ENCODE assay signal across 8 mouse cellular contexts in the genomic region with DNA sequence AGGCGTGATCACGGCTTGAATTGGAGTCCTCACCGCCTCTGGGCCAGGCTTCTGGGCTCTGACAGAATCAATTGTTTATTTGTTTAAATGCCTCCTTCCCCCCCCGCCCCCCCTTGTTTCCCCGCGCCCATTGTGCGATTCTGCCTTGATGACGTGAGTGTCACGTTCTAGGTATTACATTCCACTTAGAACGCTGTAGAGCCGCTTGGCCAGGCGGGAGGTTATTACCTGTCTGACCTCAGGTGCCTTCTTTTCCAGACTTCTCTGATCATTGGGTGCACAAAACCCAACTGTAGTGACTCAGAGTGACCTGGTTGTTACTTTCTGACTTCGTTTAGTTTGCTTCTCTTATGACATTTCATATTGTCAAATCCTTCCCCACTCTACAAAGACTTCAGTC. TPM values are rescaled to one million over a fixed set of nuclear protein-coding genes. Genes with fewer than 3 reads are reported as not detected.
DNase-seq lines count a peak whose midpoint lies in the region; ATAC-seq and TF ChIP-seq lines count a peak whose summit lies in the region.

No protein-coding gene starts in this region.

- no peak for TF ChIP-seq CTCF in CH12.LX (conservative IDR thresholded peaks at IDR 0.05 in 1 of 2, IDR thresholded peaks at IDR 0.05 in 1 of 2; ENCODE audit: low read depth in 2 of 2, low read length in 2 of 2)
- TF ChIP-seq CTCF in forebrain, postnatal 0 days (IDR thresholded peaks at IDR 0.05; ENCODE audit: low read depth) = no peak

- no peak for TF ChIP-seq EP300 in CH12.LX (IDR thresholded peaks at IDR 0.05; ENCODE audit: low read length)

- peaks cover 4 to 26% of the 10 kb centered on the region in 2 experiments for H3K4me1 ChIP-seq in CH12.LX (ENCODE audit: control insufficient read depth in 1 of 2, insufficient read depth in 2 of 2)
- H3K4me1 ChIP-seq in forebrain, postnatal 0 days (ENCODE audit: insufficient read depth) = peaks cover 6% of the 10 kb centered on the region
- no peaks in the 10 kb centered on the region for H3K4me1 ChIP-seq in liver, embryonic 11.5 days (replicated peaks; ENCODE audit: control insufficient read depth, insufficient read depth, low read length)
- H3K4me1 ChIP-seq in neural tube, embryonic 12.5 days = peaks cover 6% of the 10 kb centered on the region

- WGBS in forebrain, postnatal 0 days = 2% methylated on average over 13 of the region's 13 CpGs
- WGBS in liver, embryonic 11.5 days = 6% methylated on average over 13 of the region's 13 CpGs
- WGBS in neural tube, embryonic 12.5 days = 3% methylated on average over 13 of the region's 13 CpGs

- dilution Hi-C loops in CH12.LX (cut with MboI; ENCODE audit: extremely low pct_ligation_motif_present, extremely low pct_unique_long_range_greater_than_20kb, low sequenced_read_pairs) = no loop called here

- in situ Hi-C loops in CH12.LX (cut with MboI; ENCODE audit: low pct_ligation_motif_present, low pct_unique_long_range_greater_than_20kb, low sequenced_read_pairs) = no loop called here

- peaks cover 5% of the 10 kb centered on the region for H3K9me3 ChIP-seq in CH12.LX (replicated peaks; ENCODE audit: low read length)
- H3K9me3 ChIP-seq in forebrain, postnatal 0 days (ENCODE audit: low read length) = no peaks in the 10 kb centered on the region
- no peaks in the 10 kb centered on the region for H3K9me3 ChIP-seq in liver, embryonic 11.5 days (ENCODE audit: control insufficient read depth, low read length)
- H3K9me3 ChIP-seq in neural tube, embryonic 12.5 days = no peaks in the 10 kb centered on the region

- H3K27me3 ChIP-seq in CH12.LX (replicated peaks) = no peaks in the 10 kb centered on the region
- H3K27me3 ChIP-seq in forebrain, postnatal 0 days (ENCODE audit: insufficient read depth, low read length) = no peaks in the 10 kb centered on the region
- H3K27me3 ChIP-seq in liver, embryonic 11.5 days (replicated peaks; ENCODE audit: control insufficient read depth, insufficient read depth, low read length) = no peaks in the 10 kb centered on the region
- no peaks in the 10 kb centered on the region for H3K27me3 ChIP-seq in neural tube, embryonic 12.5 days (replicated peaks)

- H3K9ac ChIP-seq in CH12.LX (ENCODE audit: insufficient read depth, low read depth) = peak overlapping the region; percentile 84
- H3K9ac ChIP-seq in forebrain, postnatal 0 days = peak overlapping the region; percentile 97
- H3K9ac ChIP-seq in liver, embryonic 11.5 days (ENCODE audit: low read depth, low read length) = peak overlapping the region; percentile 86
- peak overlapping the region; percentile 66 for H3K9ac ChIP-seq in neural tube, embryonic 12.5 days

- peak overlapping the region; percentile 87 for H3K4me2 ChIP-seq in CH12.LX (ENCODE audit: insufficient read depth, low read depth, poor library complexity, severe bottlenecking)
- H3K4me2 ChIP-seq in forebrain, postnatal 0 days (ENCODE audit: low read depth) = peak overlapping the region; percentile 55
- peak overlapping the region; percentile 69 for H3K4me2 ChIP-seq in liver, embryonic 11.5 days
- H3K4me2 ChIP-seq in neural tube, embryonic 12.5 days (replicated peaks) = peak overlapping the region; percentile 70

- no peak; the same call in 1 of the 2 replicates for ATAC-seq in forebrain, postnatal 0 days
- peak; percentile 10 for ATAC-seq in liver, embryonic 11.5 days (replicated peaks; ENCODE audit: low FRiP score)
- peak; percentile 51; the same call in 1 of the 2 replicates for ATAC-seq in neural tube, embryonic 12.5 days (ENCODE audit: low FRiP score, low read depth)

- H3K36me3 ChIP-seq in CH12.LX (replicated peaks in 1 of 2; ENCODE audit: control insufficient read depth in 1 of 2, insufficient read depth in 1 of 2, low read length in 1 of 2) = peaks cover 0 to 5% of the 10 kb centered on the region in 2 experiments
- H3K36me3 ChIP-seq in forebrain, postnatal 0 days (ENCODE audit: insufficient read depth) = no peaks in the 10 kb centered on the region
- H3K36me3 ChIP-seq in liver, embryonic 11.5 days (ENCODE audit: control insufficient read depth, insufficient read depth, low read length) = no peaks in the 10 kb centered on the region
- H3K36me3 ChIP-seq in neural tube, embryonic 12.5 days = no peaks in the 10 kb centered on the region

- no peak for TF ChIP-seq POLR2A in CH12.LX (IDR thresholded peaks at IDR 0.05; ENCODE audit: low read depth, low read length)

- peak; percentile 16 for DNase-seq in adrenal gland, postnatal 36 days
- no peak for DNase-seq in adrenal gland, postnatal 4 days (ENCODE audit: low spot score in 2 of 2)
- DNase-seq in CH12.LX (ENCODE audit: extremely low read depth) = no peak
- no peak for DNase-seq in forebrain, postnatal 0 days
- DNase-seq in liver, embryonic 11.5 days (ENCODE audit: low spot score) = no peak
- DNase-seq in retina, postnatal 1 day = no peak
- no peak for DNase-seq in thymus, postnatal 36 days

- peaks cover 15% of the 10 kb centered on the region; the same call in 1 of the 2 replicates for H3K79me2 ChIP-seq in CH12.LX (replicated peaks; ENCODE audit: control insufficient read depth, extremely low read depth, insufficient read depth, poor library complexity, severe bottlenecking)

- peak overlapping the region; percentile 80 to 87 (median 81) for H3K4me3 ChIP-seq in CH12.LX (replicated peaks in 1 of 3; ENCODE audit: low read depth in 2 of 3, low read length in 2 of 3, poor library complexity in 1 of 3)
- H3K4me3 ChIP-seq in forebrain, postnatal 0 days (ENCODE audit: low read depth, low read length) = peak overlapping the region; percentile 94
- H3K4me3 ChIP-seq in liver, embryonic 11.5 days (ENCODE audit: low read depth, low read length) = peak overlapping the region; percentile 82
- H3K4me3 ChIP-seq in neural tube, embryonic 12.5 days = peak overlapping the region; percentile 63

- no peak overlapping the region for H3K27ac ChIP-seq in CH12.LX (ENCODE audit: insufficient read depth, low read depth)
- H3K27ac ChIP-seq in forebrain, postnatal 0 days (ENCODE audit: low read depth, low read length) = peak overlapping the region; percentile 89
- peak overlapping the region; percentile 62; the same call in 1 of the 2 replicates for H3K27ac ChIP-seq in liver, embryonic 11.5 days (ENCODE audit: low read depth, low read length)
- H3K27ac ChIP-seq in neural tube, embryonic 12.5 days = 0 out of 2 replicates have a peak overlapping the region, but pooled peaks have one; percentile 2

- TF ChIP-seq RAD21 in CH12.LX (IDR thresholded peaks at IDR 0.05; ENCODE audit: low read depth, low read length) = no peak

TF ChIP-seq in CH12.LX, 34 proteins besides CTCF, POLR2A, EP300 and RAD21:
- TF ChIP-seq BHLHE40 (IDR thresholded peaks at IDR 0.05; ENCODE audit: low read depth, low read length) = peak; percentile 31; the same call in 1 of the 2 replicates
- TF ChIP-seq E2F4 (IDR thresholded peaks at IDR 0.05; ENCODE audit: insufficient replicate concordance, low read depth, low read length) = no peak

RNA-seq across cellular contexts. Expression of a gene that starts 0.6 kb away (rescaled TPM):
- 10 to 100 TPM; 76.6 to 77.3 TPM for total RNA-seq in adrenal gland, postnatal 36 days (2021)
- 10 to 100 TPM; 49.2 to 50.1 TPM for total RNA-seq in adrenal gland, postnatal 4 days (2021)
- total RNA-seq in CH12.LX (2012; rRNA removed) (8.6 and 10.5 TPM in 2 replicates), CH12.LX (2014; rRNA removed) (13.0 and 21.2 TPM in 2 replicates)
- polyA plus RNA-seq in CH12.LX (2012; ENCODE audit: insufficient read length, low read depth) = 13.0 and 17.3 TPM in 2 replicates
- 32.7 and 33.6 TPM in 2 replicates for total RNA-seq in forebrain, postnatal 0 days (2014; rRNA removed)
- 31.0 and 45.5 TPM in 2 replicates for polyA plus RNA-seq in forebrain, postnatal 0 days (2015; fragmentation: Nextera tagmentation; extraction: Ambion mirVana)
- 21.3 and 25.2 TPM in 2 replicates for polyA plus RNA-seq in liver, embryonic 11.5 days (2014; fragmentation: Nextera tagmentation; extraction: Ambion mirVana)
- polyA plus RNA-seq in neural tube, embryonic 12.5 days (2016; fragmentation: Nextera tagmentation; extraction: Ambion mirVana) = 33.1 and 37.2 TPM in 2 replicates

Comparison
In these comparisons a context has a peak if more than half of its experiments do, and no peak if none do; other contexts are left out.
1. DNase-seq: peak in adrenal gland, postnatal 36 days (2 of 2); none in adrenal gland, postnatal 4 days (0 of 2), CH12.LX (single experiment), forebrain, postnatal 0 days (single experiment), liver, embryonic 11.5 days (single experiment), retina, postnatal 1 day (single experiment) and thymus, postnatal 36 days (0 of 2).
2. Peak in every context shown above with its lines, with median percentiles within 50 percentile points of each other: H3K4me2 ChIP-seq, H3K4me3 ChIP-seq and H3K9ac ChIP-seq.